Mouse (Mus musculus) 3T3-L1 (cell line): ENCODE measurements around the gene Zdhhc5.
"Not testable (repeated sequence)": the region's sequence is repeated elsewhere in the genome, so short reads cannot be mapped to it uniquely, and the experiment has no call there.

Experiments used
- DNase-seq: peaks from one replicate; pipeline ENCODE4 v3.0.0-alpha.2; 2015; ENCODE audit warnings: low read depth, low spot score

The Zdhhc5 gene

DNA sequence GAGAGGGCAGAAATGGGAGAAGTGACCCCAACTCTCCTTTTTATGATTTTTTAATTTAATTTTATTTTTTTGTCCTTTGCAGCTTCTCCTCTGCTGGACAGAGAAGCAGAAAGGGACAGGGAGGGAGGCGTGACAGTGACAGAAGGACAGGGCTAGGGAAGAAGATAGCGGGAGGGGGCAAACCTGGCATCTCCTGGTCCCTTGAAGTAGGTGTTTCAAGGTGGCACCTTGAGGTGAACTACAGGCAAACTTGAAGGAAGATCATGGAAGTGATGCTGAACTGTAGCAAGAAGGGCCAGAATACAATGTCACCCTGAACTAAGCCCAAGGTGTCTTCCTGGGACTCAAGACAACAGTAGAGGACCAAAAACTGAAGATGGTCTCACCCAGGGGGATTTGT is 19.9 kb upstream of the Zdhhc5 start:
- DNase-seq: no peak

DNA sequence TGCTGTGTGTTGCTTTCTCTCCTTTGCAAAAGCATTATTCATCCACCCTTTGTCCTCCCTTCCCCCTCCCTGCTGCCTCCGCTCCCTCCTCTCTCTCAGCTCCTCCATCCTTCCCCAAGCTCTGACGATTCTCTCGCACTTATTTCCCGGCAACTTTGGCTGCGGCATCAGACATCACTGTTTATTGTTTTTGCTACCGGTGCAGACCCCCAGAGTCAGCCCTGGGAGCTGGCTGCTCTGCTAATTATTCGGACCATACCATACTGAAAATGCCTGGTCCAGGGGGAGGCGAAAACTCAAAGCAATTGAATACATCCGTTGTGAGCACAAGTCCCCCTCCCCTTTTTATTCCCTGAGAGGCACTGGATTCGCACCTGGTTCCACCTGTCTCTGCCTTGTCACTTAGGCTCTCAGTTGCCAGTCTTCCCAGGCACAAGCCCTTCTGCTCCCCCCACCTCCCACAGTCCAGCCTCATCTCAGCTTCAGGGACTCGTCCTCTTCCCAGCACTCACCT is 19.4 kb upstream of the Zdhhc5 start:
- peak; percentile 34 for DNase-seq

DNA sequence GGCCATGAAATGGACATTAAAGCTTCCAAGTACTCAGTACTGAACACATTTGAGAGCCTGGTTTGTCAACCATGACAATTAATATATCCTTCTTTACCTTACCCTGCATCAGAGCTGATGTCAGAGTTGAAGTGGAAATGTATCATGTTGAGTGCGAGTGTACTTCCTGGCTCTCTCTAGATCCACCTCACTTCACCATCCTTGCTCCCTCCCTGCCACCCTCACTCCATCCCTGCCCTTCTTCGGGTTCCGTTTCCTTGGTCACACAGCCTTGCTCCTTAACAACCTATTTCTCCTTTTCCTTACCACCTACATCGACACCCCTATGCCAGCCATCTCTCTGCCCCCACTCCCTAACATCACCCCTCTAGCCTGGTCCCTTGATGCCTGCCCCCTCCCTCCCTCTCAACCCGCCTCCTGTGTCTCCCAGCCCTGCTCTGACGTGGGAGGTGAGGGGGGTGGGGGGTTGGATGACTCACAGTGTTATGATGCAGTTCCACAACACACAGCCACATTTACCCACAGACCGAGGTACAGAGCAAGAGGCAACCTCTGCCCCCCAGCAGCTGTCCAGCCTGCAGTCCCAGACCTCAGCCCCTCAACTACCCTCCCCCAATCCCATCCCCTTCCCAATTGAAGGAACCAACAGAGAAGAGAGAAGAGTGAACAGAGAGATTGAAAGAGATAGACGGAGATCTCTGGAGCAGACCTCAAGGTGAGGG is 18.8 kb upstream of the Zdhhc5 start, which contains the start of gene Ypel4:
Gene Ypel4, plus strand, starts transcription at position 480 of the 722 bp plus-strand sequence.
- DNase-seq: peak; percentile 79

DNA sequence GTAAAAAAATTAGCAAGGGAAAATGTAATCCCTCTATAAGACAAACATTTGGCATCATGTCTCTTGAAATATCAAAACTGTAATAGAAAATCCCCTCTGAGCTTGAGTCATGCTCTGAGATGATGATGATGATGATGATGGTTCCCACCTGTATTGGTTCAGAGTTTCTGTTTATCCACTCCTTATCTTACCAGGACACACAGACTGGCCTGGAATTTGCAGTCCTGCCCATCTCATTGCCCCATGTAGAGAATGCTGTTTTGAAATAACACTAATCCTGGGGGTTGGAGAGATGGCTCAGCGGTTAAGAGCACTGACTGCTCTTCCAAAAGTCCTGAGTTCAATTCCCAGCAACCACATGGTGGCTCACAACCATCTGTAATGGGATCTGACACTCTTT is 17.4 kb upstream of the Zdhhc5 start:
- DNase-seq: no peak

DNA sequence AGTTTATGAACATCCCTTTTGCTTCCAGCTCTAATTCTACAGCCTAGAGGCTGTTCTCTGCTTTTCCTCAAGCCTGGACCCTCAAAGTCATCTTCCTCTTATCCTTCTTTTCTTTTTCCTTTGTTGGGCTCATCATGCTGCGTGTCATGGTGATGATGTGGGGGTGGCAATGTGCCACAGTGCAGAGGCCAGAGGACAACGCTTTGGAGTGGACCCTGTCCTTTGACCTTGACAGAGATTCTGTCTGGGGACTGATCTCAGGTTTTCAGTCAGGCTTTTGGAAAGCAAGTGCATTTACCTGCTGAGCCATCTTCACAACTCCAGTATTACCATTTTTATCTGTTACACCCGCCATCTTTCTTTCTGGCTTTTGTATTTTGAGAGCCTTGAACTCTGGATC is 16.2 kb upstream of the Zdhhc5 start:
- DNase-seq: no peak

DNA sequence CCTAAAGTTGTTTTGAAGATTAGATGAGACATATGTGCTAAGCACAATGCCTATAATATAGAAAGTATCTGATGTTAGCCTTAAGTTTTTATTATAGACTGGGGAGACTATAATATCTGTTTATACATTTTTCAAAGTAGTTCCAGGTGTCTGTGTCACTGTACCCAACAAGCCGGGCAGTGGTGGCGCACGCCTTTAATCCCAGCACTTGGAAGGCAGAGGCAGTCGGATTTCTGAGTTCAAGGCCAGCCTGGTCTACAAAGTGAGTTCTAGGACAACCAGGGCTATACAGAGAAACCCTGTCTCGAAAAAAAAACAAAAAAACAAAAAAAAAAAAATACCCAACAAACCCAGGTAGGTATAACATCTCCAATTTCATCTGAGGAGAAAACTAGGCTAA is 13.2 kb upstream of the Zdhhc5 start:
- not testable (repeated sequence) for DNase-seq

DNA sequence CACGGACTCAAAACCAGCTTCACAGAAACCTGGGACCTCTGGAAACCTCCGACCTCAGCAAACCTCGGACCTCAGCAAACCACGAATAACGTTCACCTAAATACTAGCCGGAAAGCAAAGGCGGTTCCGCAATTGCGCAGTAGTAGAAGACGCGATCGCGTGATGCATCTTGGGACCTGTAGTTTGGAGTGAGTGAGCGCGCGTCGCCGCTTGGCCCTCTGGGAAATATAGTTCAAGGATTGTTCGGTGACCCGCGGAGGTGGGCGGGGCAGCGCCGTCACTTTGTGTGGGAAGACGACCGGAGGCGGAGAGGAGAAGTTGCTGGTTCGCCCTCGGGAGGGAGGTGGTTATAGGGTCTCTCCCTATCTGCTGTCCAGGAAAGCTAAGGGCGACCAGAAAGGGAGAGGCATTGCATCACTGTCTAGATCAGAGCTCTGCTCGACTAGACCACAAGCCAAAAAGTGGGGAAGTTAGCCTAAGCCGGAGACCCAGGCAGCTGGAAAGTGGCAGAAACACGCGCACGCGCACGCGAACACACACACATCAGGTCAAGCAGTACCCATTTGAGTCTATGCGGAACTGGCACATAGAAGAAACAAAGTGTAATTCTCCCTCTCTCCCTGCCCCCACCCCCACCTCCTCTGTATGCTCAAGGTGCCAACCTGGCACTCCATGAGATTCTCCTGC is 12.3 kb upstream of the Zdhhc5 start, which contains the start of gene Clp1:
Gene Clp1, minus strand, starts transcription at position 179 of the 687 bp plus-strand sequence.
- DNase-seq: peak; percentile 100

DNA sequence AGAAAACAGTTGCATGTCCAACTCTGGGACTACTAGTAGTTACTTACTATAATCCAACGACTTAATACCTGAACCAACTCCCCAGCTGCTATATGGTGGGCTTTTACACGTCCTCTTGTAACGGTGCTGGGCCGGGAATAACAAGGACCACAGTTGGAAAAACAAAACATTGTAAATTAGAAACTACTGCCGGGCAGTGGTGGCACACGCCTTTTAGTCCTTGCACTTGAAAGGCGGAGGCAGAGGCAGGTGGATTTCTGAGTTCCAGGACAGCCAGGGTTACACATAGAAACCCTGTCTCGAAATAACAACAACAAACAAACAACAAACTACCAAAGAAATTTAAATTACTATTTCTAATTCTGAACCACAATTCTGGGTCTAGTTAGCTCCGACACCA is 11.7 kb upstream of the Zdhhc5 start:
- no peak for DNase-seq

DNA sequence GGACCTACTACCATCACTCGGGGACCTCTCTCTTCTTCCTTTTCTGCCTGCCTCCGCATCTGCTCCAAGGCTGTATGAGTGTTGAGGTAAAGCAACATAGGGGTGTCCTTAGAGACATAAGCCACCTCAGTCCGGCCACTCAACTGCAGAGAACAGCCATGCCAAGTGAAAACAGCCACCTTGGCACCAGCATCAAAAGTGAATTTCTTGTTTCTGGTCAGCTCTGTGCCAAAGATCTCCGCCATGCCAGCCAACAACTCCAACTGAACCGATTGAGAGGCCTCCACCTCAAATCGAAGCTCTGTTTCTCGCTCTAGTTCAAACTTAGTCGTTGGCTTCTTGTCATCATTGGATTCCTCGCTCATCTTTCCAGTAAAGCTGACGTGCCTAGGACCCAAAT is 10.8 kb upstream of the Zdhhc5 start:
- no peak for DNase-seq

DNA sequence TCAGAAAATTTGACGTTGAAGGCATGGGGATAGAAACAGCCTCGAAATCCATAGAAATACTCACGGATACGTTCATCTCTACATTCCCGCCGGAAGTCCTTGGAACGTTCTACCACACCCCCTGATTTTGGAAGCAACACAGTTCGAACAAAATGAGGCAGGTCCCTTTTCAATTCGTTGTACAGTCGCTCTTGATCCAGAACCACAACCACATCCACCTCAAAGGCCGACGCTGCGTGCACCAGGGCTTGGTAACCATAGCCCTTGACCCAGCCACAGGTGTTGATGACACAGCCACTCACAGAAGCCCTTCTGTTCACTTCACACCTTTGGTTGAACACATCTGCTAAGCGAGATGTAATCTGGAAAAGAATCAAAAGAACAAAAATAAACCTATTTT is 8.9 kb upstream of the Zdhhc5 start:
- DNase-seq: no peak

DNA sequence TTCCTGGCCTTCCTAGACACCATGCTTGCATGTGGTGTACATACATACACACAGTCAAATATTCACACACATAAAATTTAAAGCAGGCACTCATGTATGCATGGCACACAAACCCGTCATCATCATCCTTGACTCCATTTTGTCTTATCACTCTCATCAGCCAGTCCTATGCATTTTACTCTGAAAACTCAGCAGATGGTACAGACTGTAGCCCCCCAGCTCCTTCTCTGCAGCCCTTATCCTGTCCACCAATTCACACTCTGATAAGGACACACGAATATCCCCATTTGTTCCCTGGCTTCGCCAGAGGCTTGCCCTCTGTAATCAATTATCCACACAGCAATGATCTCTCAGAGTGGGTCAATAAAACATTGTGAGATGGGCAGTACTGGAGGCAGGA is 6.2 kb upstream of the Zdhhc5 start:
- DNase-seq: no peak

DNA sequence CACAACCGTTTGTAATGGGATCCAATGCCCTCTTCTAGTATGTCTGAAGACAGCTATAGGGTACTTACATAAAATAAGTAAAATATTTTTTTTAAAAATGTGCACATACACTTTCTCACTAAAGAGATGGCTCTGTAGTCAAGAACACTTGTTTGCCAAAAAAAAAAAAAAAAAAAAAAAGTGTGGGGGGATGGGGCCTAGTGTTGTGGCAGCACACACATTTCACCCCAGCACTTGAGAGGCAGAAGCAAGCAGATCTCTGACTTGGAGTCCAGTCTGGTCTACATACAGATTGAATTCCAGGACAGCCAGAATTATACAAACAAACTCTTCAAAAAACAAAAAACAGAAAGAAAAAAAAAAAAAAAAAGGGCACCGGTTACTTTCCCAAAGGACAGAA is 5.7 kb upstream of the Zdhhc5 start:
- no peak for DNase-seq

DNA sequence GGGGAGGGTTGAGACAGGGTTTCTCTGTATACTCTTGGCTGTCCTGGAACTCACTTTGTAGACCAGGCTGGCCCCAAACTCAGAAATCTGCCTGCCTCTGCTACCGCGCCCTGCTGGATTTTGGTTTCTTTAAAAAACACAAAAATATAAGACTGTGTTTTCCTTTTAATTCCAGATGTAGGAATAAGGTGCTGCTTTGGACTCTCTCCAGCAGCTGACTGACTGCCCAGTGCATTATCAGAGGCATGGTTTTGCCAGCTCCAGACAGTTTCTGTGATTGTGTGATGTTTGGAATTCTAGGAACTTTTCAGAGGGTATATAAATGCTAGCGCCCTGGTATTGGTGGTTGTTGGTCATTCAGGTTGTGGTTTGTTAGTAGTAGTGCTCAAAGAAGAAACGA is 2.4 kb upstream of the Zdhhc5 start:
- DNase-seq: peak; percentile 48

DNA sequence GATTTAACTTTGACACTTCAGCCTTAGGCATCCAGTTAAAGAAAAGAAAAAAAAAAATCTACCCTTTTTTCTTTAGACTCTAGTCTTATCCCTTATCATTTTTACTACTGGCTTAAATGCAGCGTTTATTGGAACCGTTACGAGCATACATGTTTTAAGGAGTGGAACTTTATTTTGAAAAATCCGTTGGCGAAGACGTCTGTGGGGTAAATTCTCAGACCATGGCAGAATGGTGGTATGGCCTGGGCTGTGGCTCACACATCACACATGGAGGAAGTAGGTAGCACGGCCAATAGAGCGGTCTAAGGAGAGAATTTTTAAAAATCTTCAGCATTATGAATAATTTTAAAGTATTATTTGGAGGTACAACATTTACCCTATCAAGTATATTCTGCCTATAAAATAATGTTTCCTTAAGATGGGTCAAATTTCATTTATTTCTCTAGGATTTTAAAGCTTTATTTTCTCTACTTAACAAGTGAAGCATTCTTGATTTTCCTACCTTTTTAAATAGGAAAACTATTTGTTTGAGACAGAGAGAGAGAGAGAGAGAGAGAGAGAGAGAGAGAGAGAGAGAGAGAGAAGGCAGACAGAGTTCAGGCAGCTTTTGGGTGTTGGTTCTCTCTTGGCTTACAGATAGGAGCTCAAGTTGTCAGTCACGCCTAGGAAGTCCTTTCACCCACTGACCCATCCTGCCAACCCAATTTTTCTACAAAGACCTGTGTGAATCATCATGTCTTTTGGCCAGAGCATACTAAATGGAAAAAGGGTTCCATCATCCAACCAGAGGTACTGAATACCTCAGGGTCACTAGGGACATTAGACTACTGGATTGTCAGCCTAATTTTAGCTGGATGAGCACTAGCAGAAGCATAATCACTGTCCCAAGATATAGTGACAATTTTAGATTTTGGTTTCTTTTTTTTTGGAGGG is 1.7 kb upstream of the Zdhhc5 start:
- peak; percentile 84 for DNase-seq

DNA sequence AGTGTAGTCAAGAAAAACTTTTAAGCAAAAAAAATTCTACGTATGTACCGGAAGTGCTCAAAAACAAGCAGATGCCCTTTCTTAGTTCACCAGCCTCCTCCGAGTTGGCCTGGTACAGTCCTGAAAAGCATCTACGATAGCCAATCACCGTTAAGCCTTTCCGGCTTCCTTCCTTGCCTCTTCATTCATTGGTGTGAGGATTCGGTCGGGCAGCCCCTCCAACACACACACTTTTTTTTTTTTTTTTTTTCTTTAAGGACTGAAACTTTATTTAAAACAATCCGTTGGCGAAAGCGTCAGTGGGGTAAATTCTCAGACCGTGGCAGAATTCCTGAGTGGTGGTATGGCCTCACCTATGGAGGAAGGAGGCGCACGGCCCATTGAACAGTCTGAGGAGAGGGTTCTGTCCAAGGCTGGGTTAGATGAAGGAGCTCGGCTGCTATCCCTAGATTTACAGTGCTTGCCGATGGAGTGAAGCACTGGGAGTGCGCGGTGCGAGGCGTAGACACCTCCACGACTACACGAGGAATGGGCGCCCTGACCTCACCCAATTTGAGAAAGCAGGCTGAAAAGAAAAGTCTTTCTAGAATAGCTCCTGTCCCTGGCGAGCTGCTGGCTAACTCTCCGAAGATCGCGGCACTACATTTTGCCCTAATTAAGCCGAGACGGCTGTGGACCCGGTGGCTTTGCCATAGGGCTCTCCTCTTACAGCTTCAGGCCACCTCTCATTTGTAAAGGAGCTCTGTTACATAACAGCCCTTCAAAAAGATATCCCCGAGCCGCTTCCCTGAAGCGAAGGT is 782 bp upstream of the Zdhhc5 start:
- peak; percentile 99 for DNase-seq

DNA sequence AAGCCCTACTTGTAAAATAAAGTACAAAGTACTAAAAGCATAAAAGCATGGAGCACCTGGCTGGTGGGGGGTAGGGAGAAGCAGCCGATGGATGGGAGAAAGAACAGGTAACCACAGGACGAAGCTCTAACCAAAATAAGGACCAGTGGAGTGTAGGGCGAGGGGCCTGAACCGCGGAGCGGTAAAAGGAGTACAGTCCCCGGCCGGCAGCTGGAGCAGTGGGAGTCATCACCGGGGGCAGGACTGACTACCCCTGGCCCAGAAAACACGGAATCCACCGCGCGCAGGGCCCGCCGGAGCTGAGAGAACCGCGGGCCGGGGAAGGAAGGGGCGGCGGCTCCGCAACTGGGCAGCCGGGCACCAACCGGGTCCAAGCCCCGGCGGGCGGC is 564 bp downstream of the Zdhhc5 start:
- DNase-seq: peak; percentile 27

DNA sequence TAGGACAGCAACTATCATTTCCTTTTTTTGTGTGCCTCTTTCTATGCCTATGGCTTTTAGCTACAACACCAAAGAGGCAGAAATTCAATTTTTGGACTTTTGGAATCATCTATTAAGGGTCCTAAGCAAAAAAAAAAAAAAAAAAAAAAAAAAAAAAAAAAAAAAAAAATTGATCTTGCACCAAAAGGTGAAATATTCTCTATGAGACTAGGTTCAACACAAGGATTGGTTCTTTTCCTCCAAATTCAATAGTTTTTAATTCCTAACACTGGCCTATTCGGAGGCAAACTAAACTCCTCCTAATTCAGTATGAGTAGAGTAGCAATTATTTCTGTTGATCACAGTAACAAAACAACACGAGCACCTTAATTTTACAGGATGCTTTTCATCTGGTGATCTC is 3.1 kb downstream of the Zdhhc5 start:
- DNase-seq: no peak

DNA sequence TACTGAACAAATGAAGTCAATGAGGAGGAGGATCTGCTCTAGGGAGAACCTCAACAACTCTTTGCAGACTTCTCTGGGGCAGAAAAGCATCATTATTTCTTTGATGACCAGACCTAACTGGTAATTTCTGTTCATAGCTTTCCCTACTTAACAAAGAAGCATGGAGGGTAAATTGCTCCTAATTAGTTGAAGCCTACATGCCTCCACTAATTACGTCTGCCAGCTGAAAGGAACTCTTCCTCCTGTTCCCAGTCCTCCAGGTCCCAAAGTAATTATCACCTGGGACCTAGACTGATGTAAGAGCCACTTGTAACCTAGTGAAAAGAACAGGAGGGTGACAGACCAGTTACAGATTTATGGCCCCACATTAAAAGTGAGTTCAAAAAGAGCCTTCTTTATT is 7.5 kb downstream of the Zdhhc5 start:
- no peak for DNase-seq

DNA sequence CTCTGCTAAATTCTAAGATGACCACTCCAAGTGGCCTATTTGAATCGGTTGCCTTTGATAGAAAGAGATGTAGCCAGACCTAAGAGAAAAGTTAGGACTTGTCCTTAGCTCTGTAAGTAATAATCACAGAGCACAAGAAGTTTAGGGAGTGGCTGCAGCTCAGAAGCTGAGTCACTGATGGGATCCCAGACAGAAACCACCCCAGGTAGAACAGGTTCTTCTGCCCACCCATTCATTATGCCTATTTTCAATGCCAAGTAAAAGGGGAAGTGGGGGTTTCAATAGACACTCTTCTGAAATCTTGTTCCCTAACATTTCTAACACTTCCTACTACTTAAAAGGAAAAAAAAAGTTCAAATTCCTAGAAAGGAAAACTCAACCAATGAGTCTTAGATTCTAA is 9.7 kb downstream of the Zdhhc5 start:
- no peak for DNase-seq

DNA sequence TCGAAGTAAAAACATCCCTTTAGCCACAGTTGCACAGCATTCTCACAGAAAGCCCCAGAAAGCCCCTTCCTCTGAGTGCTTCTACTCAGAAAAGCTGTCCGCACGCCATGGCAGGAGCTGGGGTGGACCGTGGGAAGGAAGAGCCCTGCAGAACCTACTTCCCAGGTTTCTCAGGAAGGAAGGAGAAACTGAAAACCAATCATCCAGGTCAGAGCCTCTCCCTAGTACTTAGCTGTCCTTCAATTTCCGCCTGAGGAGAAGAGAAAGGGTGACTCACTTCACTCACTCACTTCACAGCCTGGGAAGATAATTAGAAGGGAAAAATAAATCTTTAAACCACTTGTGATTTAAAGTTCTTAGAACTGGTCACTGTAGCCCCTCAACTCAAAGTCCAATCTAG is 10.7 kb downstream of the Zdhhc5 start:
- peak; percentile 42 for DNase-seq

DNA sequence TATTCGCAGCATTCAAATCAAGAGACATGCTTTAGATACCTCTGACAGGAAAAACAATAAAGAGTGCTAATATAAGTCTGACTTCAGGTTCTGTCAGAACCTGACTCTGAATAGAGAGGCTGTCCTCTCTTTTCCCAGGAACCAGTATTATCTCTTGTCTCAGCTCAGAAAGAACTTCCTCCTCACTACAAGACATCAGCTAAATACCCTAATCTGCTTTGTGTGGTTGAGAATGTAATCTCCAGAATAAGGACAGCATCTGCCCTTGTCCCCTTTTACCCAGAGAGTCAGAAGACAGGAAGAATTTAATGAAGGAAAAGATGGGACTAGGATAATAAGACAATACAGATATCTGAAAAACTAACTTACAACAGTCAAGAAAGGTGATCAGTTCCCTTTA is 11.5 kb downstream of the Zdhhc5 start:
- no peak for DNase-seq
